Mouse (Mus musculus): ENCODE data around the gene Tatdn3.

Tatdn3 gene

DNA sequence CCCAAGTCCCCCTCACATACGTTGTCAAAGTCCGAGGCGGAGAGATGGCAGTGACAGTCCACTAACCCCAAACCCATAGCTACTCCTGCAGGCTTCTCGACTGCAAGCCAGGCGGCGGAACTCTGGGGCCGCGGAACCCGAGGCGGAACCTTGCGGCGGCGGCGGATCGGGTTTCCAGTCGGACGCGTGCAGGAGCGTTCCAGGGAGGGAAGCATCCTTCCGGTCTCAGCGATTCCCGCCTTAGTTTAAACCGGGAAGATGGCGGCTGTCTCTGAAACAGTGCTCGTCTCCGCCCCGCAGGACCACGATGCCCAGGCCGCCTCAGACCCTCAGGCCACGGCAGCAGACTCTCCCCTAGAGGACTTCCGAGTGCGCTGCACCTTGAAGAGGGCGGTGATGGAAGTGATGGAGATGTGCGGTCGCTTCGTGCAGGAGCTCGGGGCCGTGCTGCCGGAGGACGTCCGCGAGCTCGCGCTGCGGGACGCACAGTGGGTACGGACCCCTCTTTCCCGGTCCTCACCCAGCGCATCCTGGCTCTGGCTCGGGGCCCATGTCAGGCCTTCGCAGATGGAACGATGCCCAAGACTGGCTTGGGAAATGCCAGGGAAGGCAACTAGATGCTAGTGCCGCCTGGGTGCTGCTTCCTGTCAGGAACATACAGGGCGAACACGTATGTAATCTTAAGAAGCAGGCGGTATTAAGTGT, at the start of gene Tatdn3, which contains the start of gene Nsl1:
Gene Tatdn3 (minus strand): TSS at position 152 of the 705 bp plus-strand sequence.
Gene Nsl1 (plus strand): TSS at position 232 of the 705 bp plus-strand sequence.
- ChIA-PET POLR2A (interaction anchor here (0.6 to 5.6 kb wide), 52 partner anchors 8 to 334 kb away, joined by 3 to 70 read pairs (median 4); partner anchors contain the start of genes Flvcr1 (in 4 of the 4), Rps6kc1 (in 2 of the 4), Spata45 (in 1 of the 4) and Vash2 (in 1 of the 4)), CTCF (interaction anchor here in 3 of 4 experiments (0.6 to 1.8 kb wide), 6 partner anchors 10 to 137 kb away, joined by 3 to 6 read pairs (median 3); no protein-coding TSS in a partner anchor)

- CTCF ChIA-PET, result interaction anchor here in 1 of 4 experiments (1.0 kb wide), 1 partner anchor 15 kb away, joined by 3 read pairs; no protein-coding TSS in a partner anchor
- POLR2A ChIA-PET, result no interaction called here
Measured at GRCm38 (mm10) chr1:191111146-191111545, 48.4 kb upstream of the Tatdn3 start.

GRCm38 (mm10) chr1:191109907-191110306, 47.2 kb upstream of the Tatdn3 start:
- POLR2A ChIA-PET, result no interaction called here
- CTCF ChIA-PET, result interaction anchor here in 1 of 4 experiments (1.6 kb wide), 1 partner anchor 16 kb away, joined by 3 read pairs; no protein-coding TSS in a partner anchor

DNA sequence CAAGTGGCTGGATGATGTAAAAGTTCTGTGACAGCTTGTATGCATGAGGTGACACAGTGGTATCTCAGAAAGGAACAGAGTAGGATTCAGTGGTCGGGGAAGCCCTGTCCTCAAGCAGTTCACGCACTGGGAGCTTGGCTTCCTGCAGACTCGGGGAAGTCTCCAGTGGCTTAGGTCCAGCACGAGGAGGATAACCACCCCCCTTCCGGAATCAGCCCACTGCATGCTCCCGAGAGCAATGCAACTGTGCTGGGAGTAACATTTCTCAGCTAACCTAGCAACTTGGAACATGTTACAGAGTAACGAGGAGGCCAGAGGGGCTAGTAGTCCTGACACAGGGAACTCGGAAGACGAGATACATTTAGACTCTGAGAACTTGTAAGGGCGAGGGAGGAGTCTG, 44.6 kb upstream of the Tatdn3 start:
- CTCF ChIA-PET, result interaction anchor here in 1 of 4 experiments (1.6 kb wide), 1 partner anchor 181 kb away, joined by 8 read pairs; no protein-coding TSS in a partner anchor
- POLR2A ChIA-PET, result interaction anchor here in 2 of 4 experiments (0.5 to 0.8 kb wide), 2 partner anchors 20 to 188 kb away, joined by 3 to 4 read pairs; no protein-coding TSS in a partner anchor

- ChIA-PET POLR2A (no interaction called here), CTCF (interaction anchor here in 1 of 4 experiments (0.5 kb wide), 1 partner anchor 612 kb away, joined by 3 read pairs; the partner anchor contains the start of gene Lpgat1)
Measured at GRCm38 (mm10) chr1:191105246-191105645, 42.5 kb upstream of the Tatdn3 start.

DNA sequence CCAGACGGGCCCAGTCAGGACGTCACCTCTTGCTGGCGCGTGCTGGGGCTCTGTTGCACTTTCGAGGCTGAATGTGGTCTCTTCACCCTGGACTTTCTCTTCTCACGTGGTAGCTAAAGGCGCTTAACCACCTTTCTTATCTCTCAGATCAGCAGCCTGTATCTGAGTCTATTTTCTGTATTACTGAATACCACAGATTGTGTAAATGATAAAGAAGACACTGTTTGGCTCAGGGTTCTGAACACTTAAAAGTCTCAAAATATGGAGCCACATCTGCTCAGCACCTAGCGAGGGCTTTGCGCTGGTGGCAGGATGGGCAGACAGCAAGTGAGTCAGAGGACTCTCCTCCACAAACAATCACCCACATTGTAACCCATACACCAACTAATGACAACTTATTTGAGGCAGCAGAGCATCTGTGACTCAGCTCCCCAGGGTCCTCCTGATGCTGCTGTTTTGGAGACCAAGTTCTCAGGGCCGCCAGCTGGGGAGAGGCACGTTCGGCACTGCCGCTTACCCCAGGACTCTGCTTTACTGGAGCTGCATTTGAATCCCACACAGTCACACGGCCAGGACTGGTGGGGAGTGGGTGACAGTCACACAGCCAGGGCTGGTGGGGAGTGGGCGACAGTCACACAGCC, 40.1 kb upstream of the Tatdn3 start:
- ChIA-PET POLR2A (no interaction called here), CTCF (interaction anchor here in 1 of 4 experiments (0.5 to 0.6 kb wide), 2 partner anchors 266 to 1497 kb away, joined by 3 to 4 read pairs; no protein-coding TSS in a partner anchor)

- ChIA-PET POLR2A (interaction anchor here in 2 of 4 experiments (0.6 to 1.0 kb wide), 2 partner anchors 12 to 90 kb away, joined by 3 to 5 read pairs; no protein-coding TSS in a partner anchor), CTCF (interaction anchor here in 2 of 4 experiments (1.0 to 1.6 kb wide), 2 partner anchors 26 to 155 kb away, joined by 4 read pairs; no protein-coding TSS in a partner anchor)
Measured at GRCm38 (mm10) chr1:191099772-191100291, 37.1 kb upstream of the Tatdn3 start.

DNA sequence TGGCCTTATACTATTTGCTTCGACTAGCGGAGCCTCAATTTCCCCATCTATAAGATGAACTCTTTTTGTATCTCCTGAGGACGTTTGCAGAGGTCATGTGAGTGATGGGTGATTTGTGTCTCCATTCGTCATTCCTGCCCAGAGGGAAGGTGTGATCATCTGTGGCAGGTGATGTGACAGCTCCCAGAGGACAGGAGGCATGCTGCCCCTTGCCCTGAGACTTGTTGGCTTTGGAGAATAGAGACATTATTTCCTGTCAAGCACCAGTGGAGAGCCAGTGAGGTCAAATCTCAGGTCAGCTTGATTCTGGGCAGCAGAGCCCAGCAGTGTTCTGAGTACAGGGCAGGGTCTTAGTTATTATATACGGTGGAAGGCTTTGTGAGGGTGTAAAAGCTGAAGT, 36.4 kb upstream of the Tatdn3 start:
- CTCF ChIA-PET, result interaction anchor here in 1 of 4 experiments (1.6 kb wide), 1 partner anchor 27 kb away, joined by 4 read pairs; no protein-coding TSS in a partner anchor
- POLR2A ChIA-PET, result interaction anchor here in 3 of 4 experiments (0.6 to 1.0 kb wide), 3 partner anchors 11 to 1092 kb away, joined by 3 to 5 read pairs (median 5); partner anchors contain the start of gene Kcnh1 (in 1 of the 3)

DNA sequence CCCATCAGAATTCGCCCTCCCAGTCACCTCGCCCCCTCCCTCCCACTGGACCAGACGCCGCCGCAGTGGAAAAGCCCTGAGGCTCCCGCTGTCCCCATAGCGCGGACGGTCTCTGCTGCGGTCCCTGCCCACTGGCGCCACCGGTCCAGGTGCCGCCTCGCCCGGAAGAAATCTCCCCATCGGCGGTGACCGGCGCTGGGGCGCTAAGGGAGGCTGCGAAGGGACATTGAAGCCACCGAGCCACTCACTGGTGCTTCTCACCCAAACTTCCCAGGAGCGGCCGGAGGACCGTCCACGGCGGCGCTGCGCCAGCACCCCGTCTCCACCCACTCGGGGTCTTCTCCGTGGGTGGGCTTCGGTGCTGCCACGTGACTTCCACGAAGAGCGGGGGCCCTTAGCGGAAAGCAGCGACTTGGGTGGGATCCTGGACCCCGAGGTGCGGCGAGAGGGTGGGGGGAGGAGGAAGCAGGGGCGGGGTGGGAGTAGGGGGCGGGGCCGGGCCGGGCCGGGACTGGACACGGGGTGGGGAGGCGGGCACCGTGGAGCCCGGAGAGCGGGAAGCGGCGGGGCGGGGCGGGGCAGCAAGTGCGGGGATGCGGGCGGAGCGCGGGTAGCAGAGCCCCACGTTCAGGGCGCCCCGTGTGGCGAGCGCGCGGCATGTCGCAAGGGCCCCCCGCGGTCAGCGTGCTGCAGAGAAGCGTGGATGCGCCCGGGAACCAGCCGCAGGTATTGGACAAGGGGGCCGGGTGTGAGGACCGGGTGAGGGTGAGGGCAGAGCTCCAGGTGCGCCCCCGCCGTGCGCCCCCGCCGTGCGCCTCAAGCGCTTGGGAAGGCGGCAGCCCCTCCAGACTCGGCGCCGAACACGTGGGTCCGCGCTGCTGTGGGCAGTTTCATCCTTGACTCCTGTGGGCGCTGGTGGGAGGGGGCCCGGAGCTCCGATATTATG, 35.3 kb upstream of the Tatdn3 start, which contains the start of gene Batf3:
Gene Batf3 (plus strand): TSS at position 46 of the 946 bp plus-strand sequence.
- CTCF ChIA-PET, result no interaction called here
- POLR2A ChIA-PET, result interaction anchor here in 2 of 4 experiments (0.5 to 0.9 kb wide), 3 partner anchors 10 to 125 kb away, joined by 3 to 4 read pairs (median 3); no protein-coding TSS in a partner anchor

DNA sequence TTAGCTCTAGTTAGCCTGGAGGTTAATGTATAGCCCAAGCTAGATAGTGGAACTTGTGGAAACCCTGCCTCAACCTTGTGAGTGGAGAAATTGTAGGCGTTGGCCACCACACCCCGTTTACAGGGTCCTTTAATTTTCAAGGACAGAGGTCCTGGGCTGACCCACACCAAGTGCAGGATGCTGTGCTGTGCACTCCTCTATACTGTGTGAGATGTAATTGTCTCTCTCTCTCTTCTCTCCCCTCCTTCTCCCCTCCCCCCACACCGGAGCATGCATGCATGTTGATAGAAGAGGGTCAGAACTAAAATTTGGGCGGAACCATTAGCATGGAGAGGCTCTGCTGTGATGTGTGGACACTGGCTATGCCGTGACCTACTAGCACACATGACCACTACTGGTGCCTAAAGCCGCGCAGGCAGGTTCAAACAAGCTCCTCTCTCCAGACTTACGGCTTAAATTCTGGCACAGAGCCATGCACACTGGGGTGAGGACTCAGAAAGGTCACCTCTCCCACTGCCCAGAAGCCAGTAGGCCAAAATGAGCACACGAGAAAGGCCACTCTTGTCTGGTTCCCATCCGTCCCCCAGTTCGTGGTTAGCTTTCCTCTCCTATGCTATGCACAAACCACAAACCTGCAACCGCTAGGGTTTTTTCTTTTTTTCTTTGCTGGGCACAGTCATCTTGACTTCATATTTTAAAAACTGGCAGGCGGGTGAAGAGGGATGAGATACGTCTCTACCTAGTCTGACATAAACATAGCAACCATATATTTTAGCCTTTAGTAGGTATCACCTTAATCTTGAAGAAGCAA, 34.3 kb upstream of the Tatdn3 start:
- CTCF ChIA-PET, result interaction anchor here in 3 of 4 experiments (0.6 to 1.4 kb wide), 3 partner anchors 29 to 77 kb away, joined by 3 to 4 read pairs (median 4); no protein-coding TSS in a partner anchor
- POLR2A ChIA-PET, result interaction anchor here in 1 of 4 experiments (0.7 kb wide), 1 partner anchor 9 kb away, joined by 3 read pairs; no protein-coding TSS in a partner anchor

- ChIA-PET POLR2A (interaction anchor here in 1 of 4 experiments (1.0 kb wide), 1 partner anchor 88 kb away, joined by 3 read pairs; no protein-coding TSS in a partner anchor), CTCF (no interaction called here)
Measured at GRCm38 (mm10) chr1:191095019-191095418, 32.3 kb upstream of the Tatdn3 start.

DNA sequence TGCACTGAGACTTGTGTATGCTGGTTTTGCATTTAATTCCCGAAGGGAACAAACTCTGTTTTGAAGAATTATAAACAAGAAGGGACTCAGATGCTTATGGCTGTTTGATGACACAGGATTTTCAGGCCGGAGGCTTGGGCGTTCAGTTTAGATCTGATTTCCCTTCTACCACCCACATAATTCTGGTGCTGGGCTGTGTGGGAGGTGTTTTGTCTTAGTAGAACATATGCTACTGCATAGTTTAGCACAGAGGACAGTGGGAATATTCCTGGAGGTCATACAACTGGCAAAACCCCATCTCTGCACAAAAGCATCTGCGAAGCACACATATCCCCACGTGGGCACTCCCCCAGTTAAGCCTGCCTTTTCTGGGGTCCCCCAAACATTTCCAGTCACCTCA, 30.8 kb upstream of the Tatdn3 start:
- CTCF ChIA-PET, result interaction anchor here in 2 of 4 experiments (0.6 kb wide), 2 partner anchors 47 to 195 kb away, joined by 3 read pairs; no protein-coding TSS in a partner anchor
- POLR2A ChIA-PET, result interaction anchor here in 1 of 4 experiments (1.0 kb wide), 1 partner anchor 23 kb away, joined by 3 read pairs; no protein-coding TSS in a partner anchor

DNA sequence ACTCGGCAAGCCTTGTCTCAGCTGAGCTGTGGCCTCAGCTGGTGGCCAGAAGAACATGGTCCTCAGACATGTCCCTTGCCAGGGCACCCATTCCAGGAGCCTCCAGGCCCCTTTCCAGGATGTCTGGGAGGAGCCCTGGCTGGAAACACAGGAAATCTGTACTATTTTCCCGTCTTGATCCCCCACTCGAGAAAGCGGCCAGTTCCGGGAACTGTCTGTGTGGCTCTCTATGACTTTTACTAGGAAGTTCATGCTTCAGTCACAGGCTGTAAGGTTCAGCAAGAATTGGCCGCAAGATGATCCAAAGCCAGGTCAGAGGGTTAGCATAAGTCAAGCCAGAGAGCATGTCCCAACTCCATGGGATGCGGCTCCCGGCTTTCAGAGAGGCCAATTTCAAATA, 29.3 kb upstream of the Tatdn3 start:
- CTCF ChIA-PET, result no interaction called here
- POLR2A ChIA-PET, result no interaction called here

DNA sequence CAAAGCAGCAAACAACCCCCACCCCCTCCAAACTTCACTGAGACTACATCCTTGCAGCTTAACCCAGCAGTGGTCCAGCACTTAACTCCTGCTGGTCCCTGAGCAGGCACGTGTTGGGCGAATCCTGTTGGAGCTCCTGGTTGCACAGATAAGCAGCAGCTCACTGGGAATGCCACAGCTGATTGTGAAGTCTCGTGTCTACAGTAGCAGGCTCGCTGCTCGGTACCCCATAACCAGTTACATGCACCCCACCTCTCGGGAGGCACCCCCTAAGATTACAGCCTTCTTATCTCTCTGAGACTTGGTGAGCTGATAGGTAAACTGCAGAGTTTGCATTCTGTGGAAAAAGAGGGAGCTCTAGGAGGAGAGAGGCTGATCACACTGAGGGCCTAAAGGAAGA, 26.6 kb upstream of the Tatdn3 start:
- ChIA-PET CTCF (interaction anchor here in 2 of 4 experiments (1.1 to 1.9 kb wide), 2 partner anchors 21 to 199 kb away, joined by 4 to 5 read pairs; no protein-coding TSS in a partner anchor), POLR2A (interaction anchor here in 1 of 4 experiments (1.0 to 1.7 kb wide), 2 partner anchors 16 to 24 kb away, joined by 3 to 4 read pairs; no protein-coding TSS in a partner anchor)

- ChIA-PET CTCF (interaction anchor here in 3 of 4 experiments (0.5 to 2.2 kb wide), 7 partner anchors 10 to 229 kb away, joined by 3 to 7 read pairs (median 3); no protein-coding TSS in a partner anchor), POLR2A (interaction anchor here in 1 of 4 experiments (1.2 to 2.7 kb wide), 5 partner anchors 12 to 69 kb away, joined by 3 to 9 read pairs (median 3); partner anchors contain the start of genes Nsl1 and Tatdn3)
Measured at GRCm38 (mm10) chr1:191087955-191088354, 25.2 kb upstream of the Tatdn3 start.

DNA sequence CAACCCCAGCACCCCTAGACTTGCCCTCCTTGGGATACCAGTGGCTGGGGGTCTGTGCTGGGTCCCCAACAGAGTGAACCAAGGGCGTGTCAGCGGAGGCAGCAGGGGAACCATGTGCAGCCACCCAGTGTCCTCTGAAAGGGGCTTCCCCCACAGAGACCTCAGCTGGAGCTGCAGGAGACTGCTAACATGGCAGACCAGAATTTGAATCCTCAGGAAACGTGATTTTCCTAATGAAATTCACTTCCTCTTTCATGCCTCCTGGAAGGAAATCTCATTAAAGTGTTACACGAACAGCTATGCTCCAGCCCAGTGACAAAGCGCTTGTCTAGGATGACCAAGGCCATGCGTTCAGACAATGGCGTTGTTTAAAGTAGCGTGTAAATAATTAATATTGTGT, 24.2 kb upstream of the Tatdn3 start:
- CTCF ChIA-PET, result interaction anchor here (0.6 to 2.2 kb wide), 8 partner anchors 9 to 221 kb away, joined by 3 to 9 read pairs (median 4); no protein-coding TSS in a partner anchor
- POLR2A ChIA-PET, result interaction anchor here in 3 of 4 experiments (0.7 to 2.7 kb wide), 8 partner anchors 16 to 137 kb away, joined by 3 to 9 read pairs (median 4); partner anchors contain the start of genes Flvcr1 (in 1 of the 3), Nsl1 (in 1 of the 3), Spata45 (in 1 of the 3) and Tatdn3 (in 1 of the 3)
